20 mouse cellular contexts compared by ENCODE assay signal in genomic region chr5:149349685-149350084, GRCm38 (mm10).
DNase-seq lines count a peak whose midpoint lies in the region; ATAC-seq and TF ChIP-seq lines count a peak whose summit lies in the region.
"Had no signal": no experiment of that assay in that cellular context is flagged by ENCODE, and none has a peak within 500 bp of the region (broad histone marks: within the 10 kb centered on the region; RNA-seq: fewer than 3 reads in every experiment).

No protein-coding gene starts in this region.

- H3K9ac ChIP-seq in hindbrain, embryonic 13.5 days = no peak overlapping the region
- H3K9ac ChIP-seq in neural tube, embryonic 15.5 days (replicated peaks) = no peak overlapping the region
- H3K9ac ChIP-seq in hindbrain, embryonic 14.5 days = no peak overlapping the region
- H3K9ac ChIP-seq in hindbrain, postnatal 0 days (replicated peaks; ENCODE audit: low read length) = no peak overlapping the region
- H3K9ac ChIP-seq: embryonic facial prominence, embryonic 12.5 days; forebrain, embryonic 13.5 days; forebrain, embryonic 15.5 days had no signal

- no peak for ATAC-seq in hindbrain, embryonic 13.5 days (ENCODE audit: low FRiP score)
- ATAC-seq in neural tube, embryonic 15.5 days (ENCODE audit: low FRiP score) = peak; percentile 50; the same call in 1 of the 2 replicates
- ATAC-seq in hindbrain, embryonic 14.5 days (ENCODE audit: low FRiP score) = peak; percentile 54
- ATAC-seq in hindbrain, postnatal 0 days = 0 out of 2 replicates have a peak, but pooled peaks have one; percentile 22
- ATAC-seq: forebrain, embryonic 13.5 days; forebrain, embryonic 15.5 days had no signal

- peak overlapping the region; percentile 30; the same call in 1 of the 2 replicates for H3K27ac ChIP-seq in hindbrain, embryonic 13.5 days
- no peak overlapping the region for H3K27ac ChIP-seq in hindbrain, embryonic 10.5 days
- H3K27ac ChIP-seq in neural tube, embryonic 15.5 days (replicated peaks) = no peak overlapping the region
- no peak overlapping the region for H3K27ac ChIP-seq in hindbrain, embryonic 14.5 days
- H3K27ac ChIP-seq in hindbrain, postnatal 0 days = no peak overlapping the region
- H3K27ac ChIP-seq: embryonic facial prominence, embryonic 12.5 days; forebrain, embryonic 13.5 days; forebrain, embryonic 15.5 days had no signal

- H3K4me1 ChIP-seq in hindbrain, embryonic 13.5 days (replicated peaks) = peaks cover 25% of the 10 kb centered on the region
- H3K4me1 ChIP-seq in hindbrain, embryonic 10.5 days (replicated peaks) = peaks cover 28% of the 10 kb centered on the region
- peaks cover 15% of the 10 kb centered on the region for H3K4me1 ChIP-seq in neural tube, embryonic 15.5 days
- peaks cover 11% of the 10 kb centered on the region for H3K4me1 ChIP-seq in hindbrain, embryonic 14.5 days (replicated peaks; ENCODE audit: control insufficient read depth, insufficient read depth, low read length)
- peaks cover 5% of the 10 kb centered on the region; the same call in 1 of the 2 replicates for H3K4me1 ChIP-seq in hindbrain, postnatal 0 days (ENCODE audit: insufficient read depth, low read length)

- no peaks in the 10 kb centered on the region for H3K27me3 ChIP-seq in hindbrain, embryonic 13.5 days
- H3K27me3 ChIP-seq in hindbrain, embryonic 10.5 days (ENCODE audit: insufficient read depth, poor library complexity, severe bottlenecking) = no peaks in the 10 kb centered on the region
- no peaks in the 10 kb centered on the region for H3K27me3 ChIP-seq in neural tube, embryonic 15.5 days (replicated peaks)
- H3K27me3 ChIP-seq in hindbrain, embryonic 14.5 days (ENCODE audit: control insufficient read depth, insufficient read depth, low read length) = no peaks in the 10 kb centered on the region
- H3K27me3 ChIP-seq in hindbrain, postnatal 0 days (ENCODE audit: insufficient read depth, low read length) = no peaks in the 10 kb centered on the region
- H3K27me3 ChIP-seq: embryonic facial prominence, embryonic 12.5 days; forebrain, embryonic 13.5 days; forebrain, embryonic 15.5 days had no signal

- DNase-seq in hindbrain, embryonic 10.5 days (ENCODE audit: low spot score) = no peak
- DNase-seq in neural tube, embryonic 10.5 days (ENCODE audit: extremely low spot score, low spot score) = no peak
- no peak for DNase-seq in hindbrain, embryonic 14.5 days (ENCODE audit: low spot score)
- peak; percentile 24 for DNase-seq in hindbrain, postnatal 0 days (ENCODE audit: low spot score)
- no peak for DNase-seq in layer of hippocampus, adult 9-11 months
- no peak for DNase-seq in thymus, postnatal 0 days (ENCODE audit: low spot score)
- DNase-seq: adrenal gland, adult 2 months; adrenal gland, postnatal 10 days; adrenal gland, postnatal 25 days; cerebellum, adult 11-12 months; cerebellum, adult 2 months; cerebellum, adult 9-10 months; cerebellum, postnatal 10 days; cerebellum, postnatal 25 days had no signal

- H3K36me3 ChIP-seq in hindbrain, embryonic 13.5 days = no peaks in the 10 kb centered on the region
- no peaks in the 10 kb centered on the region for H3K36me3 ChIP-seq in hindbrain, embryonic 10.5 days
- no peaks in the 10 kb centered on the region for H3K36me3 ChIP-seq in neural tube, embryonic 15.5 days
- H3K36me3 ChIP-seq in hindbrain, embryonic 14.5 days (replicated peaks; ENCODE audit: control insufficient read depth, insufficient read depth) = no peaks in the 10 kb centered on the region
- H3K36me3 ChIP-seq in hindbrain, postnatal 0 days (ENCODE audit: insufficient read depth, low read length) = no peaks in the 10 kb centered on the region
- H3K36me3 ChIP-seq: embryonic facial prominence, embryonic 10.5 days; embryonic facial prominence, embryonic 12.5 days; forebrain, embryonic 15.5 days had no signal

- no peaks in the 10 kb centered on the region for H3K9me3 ChIP-seq in hindbrain, embryonic 13.5 days
- H3K9me3 ChIP-seq in hindbrain, embryonic 10.5 days = no peaks in the 10 kb centered on the region
- no peaks in the 10 kb centered on the region for H3K9me3 ChIP-seq in neural tube, embryonic 15.5 days (replicated peaks)
- H3K9me3 ChIP-seq in hindbrain, embryonic 14.5 days (ENCODE audit: control insufficient read depth, low read length) = no peaks in the 10 kb centered on the region
- no peaks in the 10 kb centered on the region for H3K9me3 ChIP-seq in hindbrain, postnatal 0 days (ENCODE audit: low read length)
- H3K9me3 ChIP-seq: embryonic facial prominence, embryonic 10.5 days; embryonic facial prominence, embryonic 12.5 days; forebrain, embryonic 13.5 days; forebrain, embryonic 15.5 days had no signal

- no peak overlapping the region for H3K4me2 ChIP-seq in hindbrain, embryonic 13.5 days
- no peak overlapping the region for H3K4me2 ChIP-seq in neural tube, embryonic 15.5 days
- no peak overlapping the region for H3K4me2 ChIP-seq in hindbrain, embryonic 14.5 days (replicated peaks)
- H3K4me2 ChIP-seq in hindbrain, postnatal 0 days (ENCODE audit: low read depth, low read length) = no peak overlapping the region
- H3K4me2 ChIP-seq: embryonic facial prominence, embryonic 12.5 days; forebrain, embryonic 13.5 days; forebrain, embryonic 15.5 days had no signal

- TF ChIP-seq CTCF in hindbrain, postnatal 0 days (IDR thresholded peaks at IDR 0.05; ENCODE audit: low read depth) = no peak

- H3K4me3 ChIP-seq in hindbrain, embryonic 13.5 days = no peak overlapping the region
- H3K4me3 ChIP-seq in hindbrain, embryonic 10.5 days = no peak overlapping the region
- no peak overlapping the region for H3K4me3 ChIP-seq in neural tube, embryonic 15.5 days (replicated peaks)
- H3K4me3 ChIP-seq in hindbrain, embryonic 14.5 days (replicated peaks; ENCODE audit: low read length) = no peak overlapping the region
- no peak overlapping the region for H3K4me3 ChIP-seq in hindbrain, postnatal 0 days (ENCODE audit: low read length)
- H3K4me3 ChIP-seq: embryonic facial prominence, embryonic 10.5 days; embryonic facial prominence, embryonic 12.5 days; forebrain, embryonic 13.5 days; forebrain, embryonic 15.5 days had no signal

- WGBS in hindbrain, embryonic 13.5 days = 41% methylated on average over 8 of the region's 8 CpGs
- 68% methylated on average over 8 of the region's 8 CpGs for WGBS in hindbrain, embryonic 10.5 days
- 40% methylated on average over 8 of the region's 8 CpGs for WGBS in neural tube, embryonic 15.5 days
- WGBS in hindbrain, embryonic 14.5 days = 43% methylated on average over 8 of the region's 8 CpGs
- WGBS in hindbrain, postnatal 0 days = 43% methylated on average over 8 of the region's 8 CpGs
